Mouse (Mus musculus) brown adipose tissue, adult 24 weeks (tissue): ENCODE measurements at regions not wholly inside any gene's neighbourhood (a gene's known extent, or its start where the extent isn't known, plus 50 kb on each side); places are given as distances from the start of the nearest gene placed in this dataset.

Experiments used
- H3K27ac ChIP-seq: fragments of 200-500 bp; replicated peaks from 2 replicates; pipeline ENCODE4 v1.5.1; 2012; ENCODE audit warnings: low read depth, mild to moderate bottlenecking, low read length
- H3K4me1 ChIP-seq: fragments of 200-500 bp; 2 replicates; pipeline ENCODE4 v1.6.1; 2012; ENCODE audit warnings: low read length, mixed read lengths; ENCODE audit not compliant: control insufficient read depth, insufficient read depth, insufficient read length
- H3K4me3 ChIP-seq: fragments of 200-500 bp; 2 replicates; pipeline ENCODE4 v1.5.1; 2012; ENCODE audit warnings: low read depth, mild to moderate bottlenecking, low read length, moderate library complexity; ENCODE audit not compliant: insufficient read depth

- peaks cover 2% of the 10 kb centered on the region for H3K4me1 ChIP-seq
- no peak overlapping the region for H3K4me3 ChIP-seq
- no peak overlapping the region for H3K27ac ChIP-seq
Measured at GRCm38 (mm10) chr5:73880936-73881335, 187.3 kb downstream of the Usp46 start.

DNA sequence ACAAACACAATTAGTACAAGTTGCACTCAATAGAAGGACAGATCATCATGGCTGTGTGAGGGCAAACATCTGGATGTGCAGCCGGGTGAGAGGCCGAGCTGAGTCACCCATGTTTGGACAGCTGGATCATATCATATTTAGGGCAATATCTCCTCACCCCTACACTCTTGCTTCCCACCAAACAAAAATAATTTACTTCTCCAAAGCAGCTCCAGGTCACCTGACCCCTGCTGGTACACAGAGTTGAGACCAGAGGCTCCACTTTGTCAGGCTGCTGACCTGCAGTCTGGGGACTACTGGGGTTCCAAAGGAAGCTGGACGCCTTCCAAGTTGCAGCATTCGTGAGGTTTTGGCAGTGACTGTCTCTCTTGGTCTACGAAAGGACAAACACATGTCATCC, 186.3 kb downstream of the Usp46 start:
- H3K4me1 ChIP-seq: peaks cover 2% of the 10 kb centered on the region
- H3K27ac ChIP-seq: no peak overlapping the region
- no peak overlapping the region for H3K4me3 ChIP-seq

GRCm38 (mm10) chr5:73884998-73885397, 183.2 kb downstream of the Usp46 start:
- peaks cover 2% of the 10 kb centered on the region for H3K4me1 ChIP-seq
- no peak overlapping the region for H3K4me3 ChIP-seq
- H3K27ac ChIP-seq: no peak overlapping the region

- H3K4me1 ChIP-seq: peaks cover 2% of the 10 kb centered on the region
- H3K4me3 ChIP-seq: no peak overlapping the region
- H3K27ac ChIP-seq: no peak overlapping the region
Measured at GRCm38 (mm10) chr5:73885691-73886090, 182.5 kb downstream of the Usp46 start.

GRCm38 (mm10) chr5:73887306-73887958, 180.8 kb downstream of the Usp46 start:
- Histone ChIP-seq H3K4me1 (0 out of 2 replicates have a peak, but pooled peaks cover 3% of the 10 kb centered on the region), H3K4me3 (no peak overlapping the region), H3K27ac (no peak overlapping the region)

GRCm38 (mm10) chr5:73888391-73888790, 179.8 kb downstream of the Usp46 start:
- H3K4me3 ChIP-seq: no peak overlapping the region
- H3K27ac ChIP-seq: no peak overlapping the region
- 0 out of 2 replicates have a peak, but pooled peaks cover 3% of the 10 kb centered on the region for H3K4me1 ChIP-seq

- Histone ChIP-seq H3K4me1 (0 out of 2 replicates have a peak, but pooled peaks cover 3% of the 10 kb centered on the region), H3K4me3 (no peak overlapping the region), H3K27ac (no peak overlapping the region)
Measured at GRCm38 (mm10) chr5:73889342-73889741, 178.9 kb downstream of the Usp46 start.

GRCm38 (mm10) chr5:73890942-73891341, 177.3 kb downstream of the Usp46 start:
- H3K4me1 ChIP-seq: 0 out of 2 replicates have a peak, but pooled peaks cover 3% of the 10 kb centered on the region
- no peak overlapping the region for H3K4me3 ChIP-seq
- H3K27ac ChIP-seq: no peak overlapping the region

DNA sequence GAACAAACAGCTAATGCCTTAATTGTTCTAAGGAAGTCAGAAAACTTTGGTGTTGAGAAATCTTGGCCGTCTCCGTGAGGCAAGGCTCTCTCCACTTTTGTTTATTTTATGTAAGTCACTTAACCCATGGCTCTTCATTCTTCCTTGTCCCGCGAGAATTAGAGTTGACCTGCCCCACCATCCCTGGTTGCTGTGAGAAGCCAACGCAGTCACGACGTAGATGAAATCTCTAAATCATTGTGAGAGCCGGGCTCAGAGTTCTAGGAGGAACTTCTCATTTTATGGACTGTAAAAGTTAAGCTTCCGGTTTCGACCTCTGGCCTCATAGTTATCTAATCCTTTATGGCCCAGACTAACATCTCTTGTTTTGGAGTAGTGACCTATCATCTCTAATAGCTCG, 176.6 kb downstream of the Usp46 start:
- peak overlapping the region; percentile 50; the same call in 1 of the 2 replicates for H3K27ac ChIP-seq
- H3K4me1 ChIP-seq: 0 out of 2 replicates have a peak, but pooled peaks cover 3% of the 10 kb centered on the region
- no peak overlapping the region for H3K4me3 ChIP-seq

GRCm38 (mm10) chr5:73892440-73893225, 175.6 kb downstream of the Usp46 start:
- H3K27ac ChIP-seq: no peak overlapping the region
- no peak overlapping the region for H3K4me3 ChIP-seq
- 0 out of 2 replicates have a peak, but pooled peaks cover 3% of the 10 kb centered on the region for H3K4me1 ChIP-seq

- Histone ChIP-seq H3K27ac (no peak overlapping the region), H3K4me3 (no peak overlapping the region), H3K4me1 (0 out of 2 replicates have a peak, but pooled peaks cover 3% of the 10 kb centered on the region)
Measured at GRCm38 (mm10) chr5:73895186-73895585, 173.0 kb downstream of the Usp46 start.

DNA sequence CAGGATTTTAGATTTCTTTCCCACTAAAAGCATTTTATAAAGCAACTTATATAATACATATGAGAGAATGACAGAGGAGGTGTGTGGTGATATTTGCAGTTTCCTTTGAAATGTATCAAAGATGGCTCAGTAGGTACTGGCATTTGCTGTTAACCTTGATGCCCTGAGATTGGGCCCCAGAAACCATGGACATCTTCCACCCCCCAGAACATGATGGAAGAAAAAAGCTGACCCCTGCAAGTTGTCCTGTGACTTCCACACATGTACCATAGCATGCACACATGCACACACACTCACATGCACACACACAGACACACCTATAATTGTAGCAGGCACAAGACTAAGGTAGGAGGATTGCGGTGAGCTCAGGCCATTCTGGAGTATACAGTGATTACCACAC, 171.4 kb downstream of the Usp46 start:
- Histone ChIP-seq H3K4me1 (no peaks in the 10 kb centered on the region), H3K27ac (no peak overlapping the region), H3K4me3 (no peak overlapping the region)

- no peak overlapping the region for H3K4me3 ChIP-seq
- H3K27ac ChIP-seq: no peak overlapping the region
- H3K4me1 ChIP-seq: no peaks in the 10 kb centered on the region
Measured at GRCm38 (mm10) chr5:73901651-73902050, 166.6 kb downstream of the Usp46 start.

DNA sequence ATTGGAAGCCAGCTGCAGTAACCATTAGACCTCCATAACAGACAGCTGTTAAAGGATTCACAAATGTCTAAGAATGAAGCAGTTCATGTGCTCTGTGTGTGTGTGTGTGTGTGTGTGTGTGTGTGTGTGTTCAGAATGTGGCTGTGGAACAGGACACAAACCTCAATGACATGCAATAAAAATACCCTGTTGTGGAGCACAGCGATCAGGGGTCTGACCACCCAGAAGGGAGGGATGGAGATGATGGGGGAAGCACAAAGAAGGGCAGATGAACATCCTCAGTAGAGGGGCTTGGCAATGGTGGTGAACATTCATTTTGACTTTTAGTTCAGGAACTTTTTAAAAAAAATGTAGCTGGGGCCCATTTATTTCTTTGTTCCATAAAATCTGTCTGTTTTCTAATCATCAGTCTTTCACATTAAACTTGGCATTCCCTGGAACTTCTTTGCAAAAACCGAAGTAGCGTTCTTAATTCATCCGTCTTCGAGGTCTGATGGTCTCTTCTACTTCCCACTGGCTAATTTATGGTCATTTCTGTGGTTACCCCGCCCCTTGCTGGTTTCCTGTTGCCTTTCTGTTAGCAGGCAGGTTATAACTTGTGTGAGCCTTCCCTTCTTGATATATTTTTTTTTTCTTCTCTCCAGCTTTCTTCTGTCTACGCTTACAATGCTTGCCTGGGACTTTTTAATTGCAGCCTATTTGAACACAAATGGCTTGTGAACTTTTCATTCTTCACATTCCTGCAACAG, 165.6 kb downstream of the Usp46 start:
- Histone ChIP-seq H3K4me3 (no peak overlapping the region), H3K4me1 (no peaks in the 10 kb centered on the region), H3K27ac (no peak overlapping the region)

GRCm38 (mm10) chr5:73903219-73903570, 165.0 kb downstream of the Usp46 start:
- no peak overlapping the region for H3K4me3 ChIP-seq
- H3K27ac ChIP-seq: no peak overlapping the region

More at GRCm38 (mm10) chr5:73903219-73903570, 165.0 kb downstream of the Usp46 start:
- H3K4me1 ChIP-seq: no peaks in the 10 kb centered on the region
